Mouse (Mus musculus) testis, adult 2 months (tissue): ENCODE measurements around the gene Ksr1.

Experiments used
- CTCF ChIP-seq: fragments of 200-500 bp; IDR thresholded peaks from 2 replicates; pipeline ENCODE4 v1.5.1; 2012; ENCODE audit warnings: low read depth, mild to moderate bottlenecking, inconsistent platforms, low read length, moderate library complexity; ENCODE audit not compliant: control insufficient read depth, insufficient read depth, insufficient replicate concordance
- POLR2A ChIP-seq: fragments of 200-500 bp; IDR thresholded peaks from 2 replicates; pipeline ENCODE4 v1.6.1; 2012; ENCODE audit warnings: low read depth, mild to moderate bottlenecking, inconsistent platforms, low read length, moderate library complexity; ENCODE audit not compliant: control insufficient read depth

- TF ChIP-seq CTCF (no peak), POLR2A (no peak)
Measured at GRCm38 (mm10) chr11:79076484-79076883, 69.7 kb downstream of the Ksr1 start.
